ENCODE assay signal across 9 mouse cellular contexts in genomic region chr15:76987542-76988094, GRCm38 (mm10). TPM values are rescaled to one million over a fixed set of nuclear protein-coding genes. Genes with fewer than 3 reads are reported as not detected.
DNase-seq lines count a peak whose midpoint lies in the region; ATAC-seq lines count a peak whose summit lies in the region.
"Had no signal": no experiment of that assay in that cellular context is flagged by ENCODE, and none has a peak within 500 bp of the region (broad histone marks: within the 10 kb centered on the region; RNA-seq: fewer than 3 reads in every experiment).

No protein-coding gene starts in this region.

- H3K27me3 ChIP-seq in forebrain, embryonic 16.5 days (replicated peaks; ENCODE audit: control insufficient read depth, insufficient read depth, low read length): no peaks in the 10 kb centered on the region

- H3K9ac ChIP-seq in forebrain, embryonic 16.5 days (replicated peaks; ENCODE audit: low read depth, low read length): peak overlapping the region; percentile 67

- no peaks in the 10 kb centered on the region for H3K36me3 ChIP-seq in forebrain, embryonic 16.5 days (ENCODE audit: control insufficient read depth, insufficient read depth)

- 2% methylated on average over 21 of the region's 21 CpGs for WGBS in forebrain, embryonic 16.5 days

- no peaks in the 10 kb centered on the region for H3K9me3 ChIP-seq in forebrain, embryonic 16.5 days (ENCODE audit: control insufficient read depth, low read length)

- peaks cover 20% of the 10 kb centered on the region for H3K4me1 ChIP-seq in forebrain, embryonic 16.5 days (replicated peaks; ENCODE audit: control insufficient read depth, insufficient read depth, low read length)

- H3K4me3 ChIP-seq in forebrain, embryonic 16.5 days (replicated peaks; ENCODE audit: low read length): peak overlapping the region; percentile 50

- ATAC-seq in forebrain, embryonic 16.5 days: peak; percentile 98

- intact Hi-C loops in heart, postnatal 36 days (cut with DNase I): no loop called here

- H3K27ac ChIP-seq in forebrain, embryonic 16.5 days (ENCODE audit: low read length): peak overlapping the region; percentile 78

- peak; percentile 76 for DNase-seq in heart, adult 11 months
- no peak for DNase-seq in heart, postnatal 36 days
- DNase-seq in ZHBTc4 (ENCODE audit: low read depth, low spot score): peak; percentile 95
- DNase-seq in layer of hippocampus, postnatal 10 days (ENCODE audit: low spot score in 2 of 2): peak; percentile 41 to 55
- DNase-seq in lung, postnatal 36 days: peak; percentile 26
- DNase-seq in right cerebral cortex, postnatal 4 days: peak; percentile 67
- no peak for DNase-seq in cerebellum, adult 11 months

- H3K4me2 ChIP-seq in forebrain, embryonic 16.5 days (ENCODE audit: low read length): peak overlapping the region; percentile 65

RNA-seq across cellular contexts. Expression of gene 1110038F14Rik, which starts 39.3 kb away (rescaled TPM):
- total RNA-seq in heart, postnatal 36 days (2021): 10 to 100 TPM; 17.9 to 18.9 TPM
- 52.8 and 58.2 TPM in 2 replicates for polyA plus RNA-seq in forebrain, embryonic 16.5 days (2015; fragmentation: Nextera tagmentation; extraction: Ambion mirVana)
- total RNA-seq in layer of hippocampus, postnatal 10 days (2021): 10 to 100 TPM; 25.7 to 26.2 TPM

RNA-seq across cellular contexts. Expression of gene Apol6, which starts 56.9 kb away (rescaled TPM):
- 1 to 10 TPM in 1 of 2 experiments, under 1 TPM in 1; 0.41 to 1.5 TPM for total RNA-seq in heart, postnatal 36 days (2021)
- polyA plus RNA-seq in forebrain, embryonic 16.5 days (2015; fragmentation: Nextera tagmentation; extraction: Ambion mirVana): not detected in 2 replicates
- under 1 TPM in 1 of 2 experiments, not detected in 1; 0.25 TPM for total RNA-seq in layer of hippocampus, postnatal 10 days (2021)
- total RNA-seq: MEL had no signal

Comparison
In these comparisons a context has a peak if more than half of its experiments do, and no peak if none do; other contexts are left out.
1. DNase-seq: peak in heart, adult 11 months (single experiment), ZHBTc4 (single experiment), layer of hippocampus, postnatal 10 days (2 of 2), lung, postnatal 36 days (single experiment) and right cerebral cortex, postnatal 4 days (single experiment); none in heart, postnatal 36 days (0 of 2) and cerebellum, adult 11 months (single experiment).